In the genomic region with DNA sequence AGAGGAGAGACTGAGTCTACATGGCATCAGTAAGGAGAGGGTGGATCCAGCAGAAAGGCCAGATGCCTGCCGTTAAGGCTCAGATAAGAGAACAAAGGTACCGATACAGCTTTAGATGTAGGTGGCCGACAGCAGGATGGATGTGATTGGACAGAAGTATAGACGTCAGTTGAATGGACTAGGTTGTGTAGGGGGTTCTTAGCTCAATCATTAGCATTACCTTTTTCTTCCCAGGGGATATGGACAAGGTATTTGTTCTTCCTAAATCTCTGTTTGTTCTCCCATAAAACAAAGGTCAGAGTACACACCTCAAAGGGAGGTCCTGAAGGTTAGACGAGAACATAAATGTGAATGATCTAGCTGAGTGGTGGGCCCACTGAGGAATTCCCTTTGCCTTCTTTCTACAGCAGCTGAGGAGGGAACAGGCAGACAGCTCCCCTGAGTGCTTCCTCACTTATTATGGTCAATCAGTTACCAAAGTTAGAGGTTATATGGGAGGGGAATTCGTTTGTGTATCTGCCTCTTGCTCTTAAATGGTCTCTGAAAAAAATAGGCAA, we compare ENCODE assay signal across 22 mouse cellular contexts.
DNase-seq lines count a peak whose midpoint lies in the region; ATAC-seq and TF ChIP-seq lines count a peak whose summit lies in the region.
"Had no signal": no experiment of that assay in that cellular context is flagged by ENCODE, and none has a peak within 500 bp of the region (broad histone marks: within the 10 kb centered on the region; RNA-seq: fewer than 3 reads in every experiment).

No protein-coding gene starts in this region.

- H3K36me3 ChIP-seq in intestine, embryonic 14.5 days (ENCODE audit: control insufficient read depth, insufficient read depth, low read length) = no peaks in the 10 kb centered on the region
- no peaks in the 10 kb centered on the region for H3K36me3 ChIP-seq in intestine, postnatal 0 days (ENCODE audit: control insufficient read depth, insufficient read depth)
- no peaks in the 10 kb centered on the region for H3K36me3 ChIP-seq in intestine, embryonic 16.5 days (ENCODE audit: control insufficient read depth, insufficient read depth, low read length)
- H3K36me3 ChIP-seq: embryonic facial prominence, embryonic 13.5 days; embryonic facial prominence, embryonic 15.5 days; forebrain, embryonic 10.5 days; forebrain, embryonic 12.5 days had no signal

- DNase-seq in intestine, embryonic 14.5 days (ENCODE audit: low spot score) = no peak
- DNase-seq in yolk sac, embryonic 10.5 days (ENCODE audit: low spot score) = peak; percentile 20
- no peak for DNase-seq in left cerebral cortex, postnatal 4 days
- no peak for DNase-seq in left cerebral cortex, postnatal 14 days (ENCODE audit: low spot score in 2 of 2)
- DNase-seq: adrenal gland, adult 2 months; adrenal gland, postnatal 10 days; adrenal gland, postnatal 25 days; cerebellum, adult 11 months; cerebellum, adult 18-20 months; cerebellum, adult 8-10 months; cerebellum, adult 9-11 months; cerebellum, postnatal 14 days; cerebellum, postnatal 36 days; embryo, embryonic 11 days had no signal

- H3K9me3 ChIP-seq in intestine, embryonic 14.5 days (ENCODE audit: control insufficient read depth, low read length) = no peaks in the 10 kb centered on the region
- H3K9me3 ChIP-seq in intestine, postnatal 0 days (ENCODE audit: control insufficient read depth) = no peaks in the 10 kb centered on the region
- peaks cover 3% of the 10 kb centered on the region; the same call in 1 of the 2 replicates for H3K9me3 ChIP-seq in intestine, embryonic 16.5 days (ENCODE audit: control insufficient read depth, low read length)
- H3K9me3 ChIP-seq: forebrain, embryonic 10.5 days had no signal

- H3K27ac ChIP-seq in intestine, embryonic 14.5 days (ENCODE audit: low read depth) = no peak overlapping the region
- H3K27ac ChIP-seq in intestine, postnatal 0 days (ENCODE audit: low read depth, low read length) = no peak overlapping the region
- no peak overlapping the region for H3K27ac ChIP-seq in intestine, embryonic 16.5 days (ENCODE audit: low read length)
- H3K27ac ChIP-seq: embryonic facial prominence, embryonic 13.5 days; embryonic facial prominence, embryonic 15.5 days; forebrain, embryonic 10.5 days; forebrain, embryonic 12.5 days had no signal

- TF ChIP-seq CTCF in intestine, postnatal 0 days (IDR thresholded peaks at IDR 0.05; ENCODE audit: low read depth) = no peak

- H3K27me3 ChIP-seq in intestine, embryonic 14.5 days (replicated peaks; ENCODE audit: control insufficient read depth, insufficient read depth, low read length) = no peaks in the 10 kb centered on the region
- H3K27me3 ChIP-seq in intestine, postnatal 0 days (replicated peaks; ENCODE audit: control insufficient read depth, insufficient read depth, low read length) = no peaks in the 10 kb centered on the region
- no peaks in the 10 kb centered on the region for H3K27me3 ChIP-seq in intestine, embryonic 16.5 days (replicated peaks; ENCODE audit: control insufficient read depth, insufficient read depth, low read length)
- H3K27me3 ChIP-seq: embryonic facial prominence, embryonic 13.5 days; embryonic facial prominence, embryonic 15.5 days; forebrain, embryonic 12.5 days had no signal

- H3K4me2 ChIP-seq in intestine, embryonic 14.5 days (ENCODE audit: low read length) = no peak overlapping the region
- H3K4me2 ChIP-seq in intestine, postnatal 0 days (replicated peaks; ENCODE audit: low read depth) = no peak overlapping the region
- H3K4me2 ChIP-seq in intestine, embryonic 16.5 days (ENCODE audit: low read depth, low read length) = no peak overlapping the region
- H3K4me2 ChIP-seq: embryonic facial prominence, embryonic 13.5 days; embryonic facial prominence, embryonic 15.5 days; forebrain, embryonic 12.5 days had no signal

- H3K4me1 ChIP-seq in intestine, embryonic 14.5 days (replicated peaks; ENCODE audit: control insufficient read depth, insufficient read depth, low read length) = no peaks in the 10 kb centered on the region; the same call in 1 of the 2 replicates
- no peaks in the 10 kb centered on the region for H3K4me1 ChIP-seq in intestine, postnatal 0 days (replicated peaks; ENCODE audit: control insufficient read depth, insufficient read depth, low read length)
- H3K4me1 ChIP-seq in intestine, embryonic 16.5 days (ENCODE audit: control insufficient read depth, insufficient read depth, low read length) = no peaks in the 10 kb centered on the region
- H3K4me1 ChIP-seq: embryonic facial prominence, embryonic 13.5 days; embryonic facial prominence, embryonic 15.5 days; forebrain, embryonic 10.5 days; forebrain, embryonic 12.5 days had no signal

- no peak overlapping the region for H3K9ac ChIP-seq in intestine, embryonic 14.5 days (ENCODE audit: low read length)
- no peak overlapping the region for H3K9ac ChIP-seq in intestine, postnatal 0 days (ENCODE audit: low read depth, low read length)
- H3K9ac ChIP-seq in intestine, embryonic 16.5 days (ENCODE audit: low read depth, low read length) = no peak overlapping the region
- H3K9ac ChIP-seq: embryonic facial prominence, embryonic 13.5 days; embryonic facial prominence, embryonic 15.5 days; forebrain, embryonic 12.5 days had no signal

- peak; percentile 88 for ATAC-seq in intestine, embryonic 14.5 days (replicated peaks; ENCODE audit: low FRiP score, low TSS enrichment, low read depth)
- ATAC-seq in intestine, postnatal 0 days = no peak
- ATAC-seq in intestine, embryonic 16.5 days = peak; percentile 79
- ATAC-seq: forebrain, embryonic 14.5 days had no signal

- intact Hi-C loops in left cerebral cortex, postnatal 4 days (cut with DNase I) = no loop called here
- intact Hi-C loops in left cerebral cortex, postnatal 14 days (cut with DNase I) = no loop called here

- WGBS in intestine, embryonic 14.5 days = 56% methylated on average over 6 of the region's 6 CpGs
- WGBS in intestine, postnatal 0 days = 38% methylated on average over 6 of the region's 6 CpGs
- WGBS in intestine, embryonic 16.5 days = 44% methylated on average over 6 of the region's 6 CpGs

- H3K4me3 ChIP-seq in intestine, embryonic 14.5 days (ENCODE audit: low read depth, low read length) = no peak overlapping the region
- H3K4me3 ChIP-seq in intestine, postnatal 0 days (ENCODE audit: low read depth, low read length) = no peak overlapping the region
- H3K4me3 ChIP-seq in intestine, embryonic 16.5 days (ENCODE audit: low read length) = no peak overlapping the region
- H3K4me3 ChIP-seq: embryonic facial prominence, embryonic 13.5 days; embryonic facial prominence, embryonic 15.5 days; erythroblast, embryonic 14.5 days; forebrain, embryonic 10.5 days; forebrain, embryonic 12.5 days had no signal
